Mouse (Mus musculus): ENCODE data around the gene Adipor2. TPM values are rescaled to one million over a fixed set of nuclear protein-coding genes. Genes with fewer than 3 reads are reported as not detected.

The Adipor2 gene
- polyA plus RNA-seq, 1 experiment from 2014 or later: 29.8 TPM

DNA sequence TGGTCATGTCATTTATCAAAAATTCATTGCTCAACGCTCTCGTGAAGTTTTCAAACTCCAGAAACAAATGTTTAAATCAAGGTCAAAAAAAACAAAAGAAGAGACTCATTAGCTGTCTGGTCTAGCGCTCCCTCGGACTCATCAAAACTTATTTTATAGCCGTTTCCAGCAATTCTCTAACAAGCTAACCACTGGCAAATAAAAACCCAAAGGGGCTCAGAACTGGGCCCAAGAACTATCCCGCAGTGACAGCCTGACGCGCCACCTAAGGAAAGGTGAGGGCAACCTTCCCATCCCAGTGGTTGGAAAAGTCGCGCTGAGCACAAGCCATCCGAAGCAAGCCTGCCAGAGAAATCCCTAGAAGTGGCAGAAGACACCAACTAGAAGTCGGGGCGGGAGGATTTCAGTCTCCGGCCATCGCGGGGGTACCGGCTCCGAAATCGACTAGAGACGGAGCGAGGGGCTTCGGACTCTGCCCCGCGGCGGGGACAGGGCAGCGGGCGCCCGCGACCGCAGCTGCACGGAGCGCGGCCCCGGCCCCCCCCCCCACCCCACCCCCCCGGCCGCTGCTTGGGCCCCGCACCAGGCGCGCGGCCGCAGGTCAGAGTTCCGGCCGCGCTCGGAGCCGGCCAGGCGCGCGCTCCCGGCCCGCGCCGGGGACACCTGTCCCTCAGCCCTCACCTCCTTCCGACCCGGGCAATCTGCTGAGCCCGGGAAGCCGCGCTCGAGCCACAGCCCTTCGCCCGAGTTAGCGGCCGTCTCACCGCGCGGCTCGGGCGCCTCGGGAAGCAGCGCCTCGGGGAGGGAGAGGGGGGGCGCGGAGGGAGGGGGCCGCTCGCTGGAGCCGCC lies 29.5 kb downstream of the Adipor2 start:
- H3K27ac ChIP-seq (ENCODE audit: low read length): peak overlapping the region; percentile 80
- peak overlapping the region; percentile 80 for H3K9ac ChIP-seq (ENCODE audit: low read length)
- under 1% methylated on average over 47 of the region's 76 CpGs for WGBS
- H3K9me3 ChIP-seq (replicated peaks; ENCODE audit: control insufficient read depth, low read length): no peaks in the 10 kb centered on the region
- H3K4me1 ChIP-seq (ENCODE audit: control insufficient read depth, insufficient read depth, low read length): peaks cover 18% of the 10 kb centered on the region
- peak overlapping the region; percentile 85 for H3K4me2 ChIP-seq (ENCODE audit: low read depth, low read length)
- peak; percentile 83 for ATAC-seq (replicated peaks; ENCODE audit: extremely low read depth, insufficient read depth, low FRiP score)
- H3K36me3 ChIP-seq (ENCODE audit: control insufficient read depth, insufficient read depth): no peaks in the 10 kb centered on the region
- no peaks in the 10 kb centered on the region for H3K27me3 ChIP-seq (ENCODE audit: control insufficient read depth, insufficient read depth, low read length)
- peak overlapping the region; percentile 67 for H3K4me3 ChIP-seq (ENCODE audit: low read length)

DNA sequence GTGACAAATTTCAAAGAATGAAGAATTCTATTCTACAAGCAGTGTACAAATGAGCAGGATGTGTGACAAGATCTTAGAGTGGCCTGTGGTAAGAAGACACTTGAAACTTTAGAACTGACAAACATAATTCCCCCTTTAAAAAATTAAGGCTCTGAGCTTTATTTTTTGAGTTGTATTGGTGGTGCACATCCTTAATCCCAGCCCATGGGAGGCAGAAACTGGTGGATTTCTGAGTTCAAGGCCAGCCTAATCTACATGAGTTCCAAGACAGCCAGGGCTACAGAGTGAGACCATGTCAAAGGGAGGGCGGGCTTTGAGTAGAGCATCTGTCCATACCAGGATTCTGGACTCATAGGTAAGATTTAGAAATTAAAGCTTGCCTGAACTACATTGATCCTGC lies 30.7 kb downstream of the Adipor2 start:
- Histone ChIP-seq H3K27ac (ENCODE audit: low read length) (no peak overlapping the region), H3K4me2 (ENCODE audit: low read depth, low read length) (peak overlapping the region; percentile 85), H3K9ac (ENCODE audit: low read length) (no peak overlapping the region), H3K36me3 (ENCODE audit: control insufficient read depth, insufficient read depth) (no peaks in the 10 kb centered on the region), H3K4me1 (ENCODE audit: control insufficient read depth, insufficient read depth, low read length) (peaks cover 21% of the 10 kb centered on the region), H3K4me3 (ENCODE audit: low read length) (no peak overlapping the region; the same call in 1 of the 2 replicates), H3K9me3 (replicated peaks; ENCODE audit: control insufficient read depth, low read length) (no peaks in the 10 kb centered on the region), H3K27me3 (ENCODE audit: control insufficient read depth, insufficient read depth, low read length) (no peaks in the 10 kb centered on the region)
- no peak for ATAC-seq (replicated peaks; ENCODE audit: extremely low read depth, insufficient read depth, low FRiP score)
- WGBS: 92% methylated on average over 1 of the region's 1 CpGs

DNA sequence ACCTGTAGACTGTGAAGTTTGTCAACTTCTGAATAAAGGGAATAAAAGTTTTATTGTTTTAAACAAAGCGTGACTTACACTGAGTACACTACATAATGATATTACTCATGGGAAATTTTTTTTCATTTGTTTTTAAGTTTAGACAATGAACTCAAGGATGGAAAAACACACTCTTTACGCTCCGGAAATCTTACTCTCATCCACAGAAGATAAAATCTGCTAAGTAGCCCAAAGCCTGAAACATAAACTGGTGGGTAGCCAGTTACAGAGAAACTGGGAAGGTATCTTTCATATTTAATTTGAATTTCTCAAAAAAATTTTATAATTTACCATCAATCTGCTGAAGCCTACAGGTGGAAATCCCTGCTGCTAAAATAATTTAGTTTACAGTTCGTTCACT lies 31.1 kb downstream of the Adipor2 start:
- no peak for ATAC-seq (replicated peaks; ENCODE audit: extremely low read depth, insufficient read depth, low FRiP score)
- no peak overlapping the region for H3K4me3 ChIP-seq (ENCODE audit: low read length)
- H3K27ac ChIP-seq (ENCODE audit: low read length): no peak overlapping the region
- WGBS: 82% methylated on average over 4 of the region's 4 CpGs
- no peaks in the 10 kb centered on the region for H3K27me3 ChIP-seq (ENCODE audit: control insufficient read depth, insufficient read depth, low read length)
- no peaks in the 10 kb centered on the region for H3K36me3 ChIP-seq (ENCODE audit: control insufficient read depth, insufficient read depth)
- no peaks in the 10 kb centered on the region for H3K9me3 ChIP-seq (replicated peaks; ENCODE audit: control insufficient read depth, low read length)
- H3K4me2 ChIP-seq (ENCODE audit: low read depth, low read length): no peak overlapping the region
- no peak overlapping the region for H3K9ac ChIP-seq (ENCODE audit: low read length)
- peaks cover 23% of the 10 kb centered on the region for H3K4me1 ChIP-seq (ENCODE audit: control insufficient read depth, insufficient read depth, low read length)

DNA sequence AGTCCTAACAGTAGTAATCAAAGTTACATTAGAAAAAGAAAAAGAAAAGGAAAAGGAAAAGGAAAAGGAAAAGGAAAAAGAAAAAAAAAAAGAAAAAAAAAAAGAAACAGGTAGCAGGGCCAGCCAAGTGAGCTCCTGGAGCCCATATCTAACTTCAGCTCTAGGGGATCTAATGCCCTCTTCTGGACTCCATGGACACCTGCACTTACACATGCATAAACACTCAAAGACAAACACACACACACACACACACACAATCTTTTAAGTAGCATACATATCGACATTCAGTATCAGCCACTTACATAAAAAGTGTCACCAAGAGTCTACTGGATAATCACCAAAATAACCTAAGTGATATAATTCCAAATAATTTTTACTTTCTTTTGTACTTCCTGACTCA lies 31.8 kb downstream of the Adipor2 start:
- H3K4me2 ChIP-seq (ENCODE audit: low read depth, low read length): no peak overlapping the region
- no peak overlapping the region for H3K4me3 ChIP-seq (ENCODE audit: low read length)
- no peak overlapping the region for H3K27ac ChIP-seq (ENCODE audit: low read length)
- H3K9me3 ChIP-seq (replicated peaks; ENCODE audit: control insufficient read depth, low read length): no peaks in the 10 kb centered on the region
- no peak overlapping the region for H3K9ac ChIP-seq (ENCODE audit: low read length)
- H3K36me3 ChIP-seq (ENCODE audit: control insufficient read depth, insufficient read depth): no peaks in the 10 kb centered on the region
- no peak for ATAC-seq (replicated peaks; ENCODE audit: extremely low read depth, insufficient read depth, low FRiP score)
- H3K4me1 ChIP-seq (ENCODE audit: control insufficient read depth, insufficient read depth, low read length): peaks cover 23% of the 10 kb centered on the region
- 93% methylated on average over 1 of the region's 1 CpGs for WGBS
- no peaks in the 10 kb centered on the region for H3K27me3 ChIP-seq (ENCODE audit: control insufficient read depth, insufficient read depth, low read length)

DNA sequence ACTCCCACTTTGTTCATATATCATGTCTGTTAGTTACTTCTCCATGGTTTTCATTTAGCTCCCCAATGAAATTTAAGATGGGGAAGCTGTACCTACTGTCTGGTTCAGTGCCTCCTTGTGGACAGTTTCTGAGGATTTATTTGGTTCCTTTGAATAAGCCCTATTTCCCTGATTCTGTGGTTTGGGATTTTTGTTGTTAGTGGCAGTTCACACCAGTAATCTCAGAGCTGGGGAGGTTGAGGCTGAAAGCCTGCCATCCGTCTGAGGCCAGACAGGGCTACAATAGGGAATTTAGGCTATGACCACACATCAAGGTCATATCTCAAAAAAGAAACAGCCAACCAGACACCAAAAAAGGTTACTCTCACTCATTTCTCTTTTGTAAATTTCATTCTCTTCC lies 38.9 kb downstream of the Adipor2 start:
- no peak overlapping the region for H3K4me2 ChIP-seq (ENCODE audit: low read depth, low read length)
- no peak overlapping the region for H3K4me3 ChIP-seq (ENCODE audit: low read length)
- WGBS: 85% methylated on average over 1 of the region's 1 CpGs
- no peaks in the 10 kb centered on the region for H3K36me3 ChIP-seq (ENCODE audit: control insufficient read depth, insufficient read depth)
- H3K27me3 ChIP-seq (ENCODE audit: control insufficient read depth, insufficient read depth, low read length): no peaks in the 10 kb centered on the region
- peaks cover 17% of the 10 kb centered on the region for H3K4me1 ChIP-seq (ENCODE audit: control insufficient read depth, insufficient read depth, low read length)
- no peak for ATAC-seq (replicated peaks; ENCODE audit: extremely low read depth, insufficient read depth, low FRiP score)
- H3K27ac ChIP-seq (ENCODE audit: low read length): no peak overlapping the region
- no peaks in the 10 kb centered on the region for H3K9me3 ChIP-seq (replicated peaks; ENCODE audit: control insufficient read depth, low read length)
- H3K9ac ChIP-seq (ENCODE audit: low read length): no peak overlapping the region

DNA sequence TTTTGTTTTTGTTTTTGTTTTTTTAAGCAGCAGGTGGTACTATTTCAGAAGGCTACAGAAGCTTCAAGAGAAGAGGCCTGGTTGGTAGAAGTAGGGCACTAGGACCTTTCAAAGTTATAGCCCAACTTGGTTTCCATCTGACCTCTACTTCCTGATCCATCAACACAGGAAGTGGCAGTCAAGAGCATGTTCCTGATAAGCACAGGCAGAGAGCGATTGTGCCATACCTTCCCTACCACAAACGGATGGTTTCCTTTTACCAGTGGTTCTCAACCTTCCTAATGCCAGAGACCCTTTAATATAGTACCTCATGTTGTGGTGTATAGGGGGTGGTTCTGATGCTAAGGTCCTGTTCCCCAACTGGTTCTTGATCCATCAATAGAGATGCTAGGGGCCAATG lies 39.9 kb downstream of the Adipor2 start:
- Histone ChIP-seq H3K36me3 (ENCODE audit: control insufficient read depth, insufficient read depth) (no peaks in the 10 kb centered on the region), H3K4me2 (ENCODE audit: low read depth, low read length) (no peak overlapping the region), H3K4me1 (ENCODE audit: control insufficient read depth, insufficient read depth, low read length) (peaks cover 20% of the 10 kb centered on the region), H3K9ac (ENCODE audit: low read length) (no peak overlapping the region), H3K27me3 (ENCODE audit: control insufficient read depth, insufficient read depth, low read length) (no peaks in the 10 kb centered on the region), H3K27ac (ENCODE audit: low read length) (peak overlapping the region; percentile 8; the same call in 1 of the 2 replicates), H3K9me3 (replicated peaks; ENCODE audit: control insufficient read depth, low read length) (no peaks in the 10 kb centered on the region), H3K4me3 (ENCODE audit: low read length) (no peak overlapping the region)
- WGBS: 3% methylated on average over 2 of the region's 2 CpGs
- ATAC-seq (replicated peaks; ENCODE audit: extremely low read depth, insufficient read depth, low FRiP score): peak; percentile 45; the same call in 1 of the 2 replicates

DNA sequence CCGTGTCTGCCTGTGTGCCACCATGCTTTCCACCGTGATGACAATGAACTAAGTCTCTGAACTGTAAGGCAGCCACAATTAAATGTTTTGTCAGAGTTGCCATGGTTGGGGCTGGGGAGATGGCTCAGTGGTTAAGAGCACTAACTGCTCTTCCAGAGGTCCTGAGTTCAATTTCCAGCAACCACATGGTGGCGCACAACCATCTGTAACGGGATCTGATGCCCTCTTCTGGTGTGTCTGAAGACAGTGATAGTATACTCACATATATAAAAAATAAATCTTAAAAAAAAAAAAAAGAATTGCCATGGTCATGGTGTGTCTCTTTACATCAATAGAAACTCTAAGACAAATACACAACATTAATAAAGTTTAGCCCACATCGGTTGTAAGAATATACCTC lies 42.5 kb downstream of the Adipor2 start:
- no peak overlapping the region for H3K27ac ChIP-seq (ENCODE audit: low read length)
- H3K27me3 ChIP-seq (ENCODE audit: control insufficient read depth, insufficient read depth, low read length): no peaks in the 10 kb centered on the region
- H3K9ac ChIP-seq (ENCODE audit: low read length): no peak overlapping the region
- 0 out of 2 replicates have a peak, but pooled peaks cover under 1% of the 10 kb centered on the region for H3K36me3 ChIP-seq (ENCODE audit: control insufficient read depth, insufficient read depth)
- H3K4me3 ChIP-seq (ENCODE audit: low read length): no peak overlapping the region
- H3K4me2 ChIP-seq (ENCODE audit: low read depth, low read length): no peak overlapping the region
- ATAC-seq (replicated peaks; ENCODE audit: extremely low read depth, insufficient read depth, low FRiP score): no peak
- H3K9me3 ChIP-seq (replicated peaks; ENCODE audit: control insufficient read depth, low read length): no peaks in the 10 kb centered on the region
- WGBS: 69% methylated on average over 5 of the region's 5 CpGs
- peaks cover 19% of the 10 kb centered on the region for H3K4me1 ChIP-seq (ENCODE audit: control insufficient read depth, insufficient read depth, low read length)

DNA sequence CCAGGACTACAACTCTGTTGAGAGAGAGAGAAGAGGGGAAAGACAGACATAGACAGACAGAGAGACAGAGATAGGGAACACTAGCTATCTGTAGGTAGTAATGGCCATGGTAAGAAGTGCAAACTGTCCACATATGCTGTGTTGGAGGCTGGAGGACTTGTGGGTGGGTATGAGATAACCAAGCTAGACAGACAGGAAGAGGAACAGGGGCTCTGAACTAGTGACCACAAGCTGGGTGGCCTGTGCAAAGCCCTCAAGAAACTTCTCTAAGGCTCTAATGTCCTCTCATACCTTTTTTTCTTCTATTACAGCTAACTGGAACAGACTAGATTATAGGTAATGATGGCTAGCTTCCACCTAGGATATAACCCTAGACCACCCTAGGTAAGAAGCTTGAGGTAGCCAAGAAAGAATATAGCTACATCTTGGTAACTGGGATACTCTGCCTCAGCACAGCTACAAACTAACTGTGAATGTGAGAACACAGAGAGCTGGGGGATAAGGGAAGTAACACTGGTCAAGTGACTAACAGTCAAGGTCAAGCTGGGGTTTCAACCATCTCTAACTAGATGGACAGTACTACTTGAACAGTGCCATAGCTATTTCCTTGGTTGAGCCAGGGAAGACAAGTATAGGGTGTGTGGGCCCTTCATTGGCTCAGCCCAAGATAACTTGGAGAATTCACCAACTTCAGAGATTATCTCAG lies 44.4 kb downstream of the Adipor2 start:
- Histone ChIP-seq H3K4me2 (ENCODE audit: low read depth, low read length) (no peak overlapping the region), H3K9ac (ENCODE audit: low read length) (no peak overlapping the region), H3K9me3 (replicated peaks; ENCODE audit: control insufficient read depth, low read length) (no peaks in the 10 kb centered on the region), H3K4me1 (ENCODE audit: control insufficient read depth, insufficient read depth, low read length) (peaks cover 16% of the 10 kb centered on the region), H3K27me3 (ENCODE audit: control insufficient read depth, insufficient read depth, low read length) (no peaks in the 10 kb centered on the region), H3K4me3 (ENCODE audit: low read length) (no peak overlapping the region), H3K27ac (ENCODE audit: low read length) (no peak overlapping the region), H3K36me3 (ENCODE audit: control insufficient read depth, insufficient read depth) (peaks cover 9% of the 10 kb centered on the region)
- no peak for ATAC-seq (replicated peaks; ENCODE audit: extremely low read depth, insufficient read depth, low FRiP score)

DNA sequence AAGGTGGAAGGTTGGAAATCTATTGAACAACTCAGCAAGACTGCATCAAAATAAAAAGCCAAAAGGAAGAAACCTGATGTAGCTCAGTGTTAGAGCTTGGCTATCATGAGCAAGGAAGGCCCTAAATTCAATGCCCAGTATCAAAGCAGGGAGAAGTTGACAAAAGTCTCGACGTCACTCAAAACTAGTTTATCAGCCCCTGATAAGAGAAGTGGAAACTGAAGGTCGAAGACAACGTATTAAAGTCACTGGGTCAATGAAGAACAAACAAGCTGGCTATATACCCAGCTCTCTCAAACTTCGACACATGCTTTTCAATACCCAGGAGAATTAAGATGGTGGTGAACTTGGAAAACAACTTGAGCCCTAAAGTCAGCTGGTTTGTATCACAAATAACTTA lies 45.3 kb downstream of the Adipor2 start:
- Histone ChIP-seq H3K27ac (ENCODE audit: low read length) (no peak overlapping the region), H3K4me1 (ENCODE audit: control insufficient read depth, insufficient read depth, low read length) (peaks cover 8% of the 10 kb centered on the region), H3K36me3 (ENCODE audit: control insufficient read depth, insufficient read depth) (peaks cover 9% of the 10 kb centered on the region), H3K9ac (ENCODE audit: low read length) (no peak overlapping the region), H3K27me3 (ENCODE audit: control insufficient read depth, insufficient read depth, low read length) (no peaks in the 10 kb centered on the region), H3K9me3 (replicated peaks; ENCODE audit: control insufficient read depth, low read length) (no peaks in the 10 kb centered on the region), H3K4me3 (ENCODE audit: low read length) (no peak overlapping the region), H3K4me2 (ENCODE audit: low read depth, low read length) (no peak overlapping the region)
- 39% methylated on average over 5 of the region's 5 CpGs for WGBS
- no peak for ATAC-seq (replicated peaks; ENCODE audit: extremely low read depth, insufficient read depth, low FRiP score)
